Mouse (Mus musculus) forebrain, embryonic 14.5 days (tissue): ENCODE measurements at regions not wholly inside any gene's neighbourhood (a gene's known extent, or its start where the extent isn't known, plus 50 kb on each side); places are given as distances from the start of the nearest gene placed in this dataset.

Experiments used
- ATAC-seq: fragments of 200-750 bp; cut with Nextera tagmentation; 2 replicates; pipeline ENCODE4 v1.8.0; 2017; ENCODE audit warnings: mild to moderate bottlenecking, moderate library complexity
- DNase-seq: peaks from one replicate; pipeline ENCODE4 v3.0.0-alpha.2; 2015; ENCODE audit warnings: low spot score
- H3K27ac ChIP-seq: fragments of 300-500 bp; sonication (generic); 2 replicates; pipeline ENCODE4 v1.5.1; 2014; ENCODE audit warnings: low read depth, mild to moderate bottlenecking, control low read depth, low read length, moderate library complexity
- H3K27me3 ChIP-seq: fragments of 300-500 bp; sonication (generic); replicated peaks from 2 replicates; pipeline ENCODE4 v1.6.1; 2014; ENCODE audit warnings: low read length, control low read depth, mixed read lengths; ENCODE audit not compliant: control insufficient read depth, insufficient read depth
- H3K36me3 ChIP-seq: fragments of 300-500 bp; sonication (generic); 2 replicates; pipeline ENCODE4 v1.6.1; 2014; ENCODE audit warnings: low read length, control low read depth; ENCODE audit not compliant: control insufficient read depth, insufficient read depth
- H3K4me1 ChIP-seq: fragments of 300-500 bp; sonication (generic); 2 replicates; pipeline ENCODE4 v1.6.1; 2014; ENCODE audit warnings: antibody characterized with exemption, low read length, control low read depth; ENCODE audit not compliant: control insufficient read depth, insufficient read depth
- H3K4me2 ChIP-seq: fragments of 300-500 bp; sonication (generic); 2 replicates; pipeline ENCODE4 v1.6.1; 2014; ENCODE audit warnings: mild to moderate bottlenecking, control low read depth, low read length
- H3K4me3 ChIP-seq: fragments of 300-500 bp; sonication (generic); 2 replicates; pipeline ENCODE4 v1.5.1; 2014; ENCODE audit warnings: low read depth, low read length, control low read depth
- H3K9ac ChIP-seq: fragments of 300-500 bp; sonication (generic); 2 replicates; pipeline ENCODE4 v1.6.1; 2014; ENCODE audit warnings: mild to moderate bottlenecking, low read length, control low read depth, moderate library complexity
- H3K9me3 ChIP-seq: fragments of 300-500 bp; sonication (generic); replicated peaks from 2 replicates; pipeline ENCODE4 v1.6.1; 2016; ENCODE audit warnings: low read length, control low read depth, mixed read lengths; ENCODE audit not compliant: control insufficient read depth
- WGBS: fragments of 180-500 bp; shearing (Covaris S2); extraction: QIAGEN DNeasy Blood & Tissue Kit; methylation state at CpG from one replicate; pipeline ENCODE4 v1.1.7; 2014; 5-methylcytosine and 5-hydroxymethylcytosine counted together

- Histone ChIP-seq H3K4me2 (no peak overlapping the region), H3K36me3 (no peaks in the 10 kb centered on the region), H3K9ac (no peak overlapping the region), H3K9me3 (no peaks in the 10 kb centered on the region), H3K4me1 (0 out of 2 replicates have a peak, but pooled peaks cover 3% of the 10 kb centered on the region), H3K27me3 (no peaks in the 10 kb centered on the region), H3K27ac (no peak overlapping the region), H3K4me3 (no peak overlapping the region)
- ATAC-seq = no peak
- DNase-seq = no peak
- WGBS = 71% methylated on average over 10 of the region's 10 CpGs
Observed at GRCm38 (mm10) chr8:26828311-26828909, 148.7 kb upstream of the Zfp703 start.

GRCm38 (mm10) chr8:26829313-26829712, 147.8 kb upstream of the Zfp703 start:
- Histone ChIP-seq H3K27ac (no peak overlapping the region), H3K4me2 (no peak overlapping the region), H3K9me3 (no peaks in the 10 kb centered on the region), H3K27me3 (no peaks in the 10 kb centered on the region), H3K4me1 (peaks cover 5% of the 10 kb centered on the region; the same call in 1 of the 2 replicates), H3K4me3 (no peak overlapping the region), H3K9ac (no peak overlapping the region), H3K36me3 (no peaks in the 10 kb centered on the region)
- WGBS = 91% methylated on average over 4 of the region's 4 CpGs
- no peak for DNase-seq
- no peak for ATAC-seq

GRCm38 (mm10) chr8:26831148-26831547, 146.0 kb upstream of the Zfp703 start:
- Histone ChIP-seq H3K4me1 (peaks cover 5% of the 10 kb centered on the region; the same call in 1 of the 2 replicates), H3K36me3 (no peaks in the 10 kb centered on the region), H3K9ac (no peak overlapping the region), H3K27me3 (no peaks in the 10 kb centered on the region), H3K4me2 (no peak overlapping the region), H3K27ac (no peak overlapping the region), H3K4me3 (no peak overlapping the region), H3K9me3 (no peaks in the 10 kb centered on the region)
- DNase-seq (no peak), ATAC-seq (no peak)
- 32% methylated on average over 5 of the region's 5 CpGs for WGBS

GRCm38 (mm10) chr8:26831790-26832189, 145.3 kb upstream of the Zfp703 start:
- no peaks in the 10 kb centered on the region for H3K9me3 ChIP-seq
- H3K9ac ChIP-seq = no peak overlapping the region
- 76% methylated on average over 6 of the region's 6 CpGs for WGBS
- no peak overlapping the region for H3K27ac ChIP-seq
- H3K4me1 ChIP-seq = peaks cover 5% of the 10 kb centered on the region; the same call in 1 of the 2 replicates
- ATAC-seq (no peak), DNase-seq (no peak)
- H3K4me2 ChIP-seq = no peak overlapping the region
- no peak overlapping the region for H3K4me3 ChIP-seq
- no peaks in the 10 kb centered on the region for H3K27me3 ChIP-seq
- H3K36me3 ChIP-seq = no peaks in the 10 kb centered on the region

GRCm38 (mm10) chr8:26832546-26832945, 144.6 kb upstream of the Zfp703 start:
- no peak overlapping the region for H3K9ac ChIP-seq
- H3K4me2 ChIP-seq = no peak overlapping the region
- DNase-seq (no peak), ATAC-seq (no peak)
- H3K27me3 ChIP-seq = no peaks in the 10 kb centered on the region
- no peak overlapping the region for H3K27ac ChIP-seq
- H3K9me3 ChIP-seq = no peaks in the 10 kb centered on the region
- H3K4me1 ChIP-seq = peaks cover 5% of the 10 kb centered on the region; the same call in 1 of the 2 replicates
- H3K36me3 ChIP-seq = no peaks in the 10 kb centered on the region
- 76% methylated on average over 3 of the region's 3 CpGs for WGBS
- H3K4me3 ChIP-seq = no peak overlapping the region

GRCm38 (mm10) chr8:26833297-26833696, 143.8 kb upstream of the Zfp703 start:
- no peaks in the 10 kb centered on the region for H3K9me3 ChIP-seq
- H3K27ac ChIP-seq = no peak overlapping the region
- peaks cover 5% of the 10 kb centered on the region; the same call in 1 of the 2 replicates for H3K4me1 ChIP-seq
- H3K9ac ChIP-seq = no peak overlapping the region
- DNase-seq = peak; percentile 84
- H3K27me3 ChIP-seq = no peaks in the 10 kb centered on the region
- peak; percentile 65 for ATAC-seq
- WGBS = 2% methylated on average over 4 of the region's 4 CpGs
- H3K36me3 ChIP-seq = no peaks in the 10 kb centered on the region
- H3K4me3 ChIP-seq = no peak overlapping the region
- H3K4me2 ChIP-seq = no peak overlapping the region

GRCm38 (mm10) chr8:26833784-26834183, 143.3 kb upstream of the Zfp703 start:
- Histone ChIP-seq H3K9ac (no peak overlapping the region), H3K4me1 (peaks cover 5% of the 10 kb centered on the region; the same call in 1 of the 2 replicates), H3K27me3 (no peaks in the 10 kb centered on the region), H3K4me2 (no peak overlapping the region), H3K36me3 (no peaks in the 10 kb centered on the region), H3K27ac (no peak overlapping the region), H3K4me3 (no peak overlapping the region), H3K9me3 (no peaks in the 10 kb centered on the region)
- DNase-seq = no peak
- no peak for ATAC-seq
- WGBS = 45% methylated on average over 5 of the region's 5 CpGs

GRCm38 (mm10) chr8:26834604-26835003, 142.5 kb upstream of the Zfp703 start:
- H3K27ac ChIP-seq = no peak overlapping the region
- 71% methylated on average over 13 of the region's 13 CpGs for WGBS
- no peaks in the 10 kb centered on the region for H3K36me3 ChIP-seq
- no peak for ATAC-seq
- H3K4me1 ChIP-seq = peaks cover 5% of the 10 kb centered on the region; the same call in 1 of the 2 replicates
- H3K4me2 ChIP-seq = no peak overlapping the region
- H3K9me3 ChIP-seq = no peaks in the 10 kb centered on the region
- H3K4me3 ChIP-seq = no peak overlapping the region
- H3K27me3 ChIP-seq = no peaks in the 10 kb centered on the region
- H3K9ac ChIP-seq = no peak overlapping the region
- DNase-seq = no peak

GRCm38 (mm10) chr8:26835076-26835475, 142.0 kb upstream of the Zfp703 start:
- H3K27me3 ChIP-seq = no peaks in the 10 kb centered on the region
- H3K4me1 ChIP-seq = peaks cover 5% of the 10 kb centered on the region; the same call in 1 of the 2 replicates
- no peak overlapping the region for H3K27ac ChIP-seq
- ATAC-seq = no peak
- DNase-seq = no peak
- no peak overlapping the region for H3K4me2 ChIP-seq
- H3K36me3 ChIP-seq = no peaks in the 10 kb centered on the region
- WGBS = 77% methylated on average over 8 of the region's 8 CpGs
- H3K9me3 ChIP-seq = no peaks in the 10 kb centered on the region
- no peak overlapping the region for H3K4me3 ChIP-seq
- H3K9ac ChIP-seq = no peak overlapping the region
